Mouse (Mus musculus): ENCODE measurements around the gene Herc3. TPM values are rescaled to one million over a fixed set of nuclear protein-coding genes. Genes with fewer than 3 reads are reported as not detected.
"Not testable (repeated sequence)": the region's sequence is repeated elsewhere in the genome, so short reads cannot be mapped to it uniquely, and the experiment has no call there.

The Herc3 gene
- total RNA-seq (2021): 29.7 and 40.5 TPM in 2 replicates
- long read RNA-seq, partial matches to known transcripts: 2 of 2 reads
- long read RNA-seq, other reads (novel, unspliced or antisense): 0 of 2 reads

GRCm38 (mm10) chr6:58831232-58832009, at the start of gene Herc3:
Gene Herc3, plus strand, starts transcription at chr6:58831465.
- DNase-seq: peak; percentile 91

GRCm38 (mm10) chr6:58801394-58801793, 29.9 kb upstream of the Herc3 start:
- no peak for DNase-seq

GRCm38 (mm10) chr6:58814381-58814780, 16.9 kb upstream of the Herc3 start:
- DNase-seq: no peak

GRCm38 (mm10) chr6:58817037-58817436, 14.2 kb upstream of the Herc3 start:
- not testable (repeated sequence) for DNase-seq

DNA sequence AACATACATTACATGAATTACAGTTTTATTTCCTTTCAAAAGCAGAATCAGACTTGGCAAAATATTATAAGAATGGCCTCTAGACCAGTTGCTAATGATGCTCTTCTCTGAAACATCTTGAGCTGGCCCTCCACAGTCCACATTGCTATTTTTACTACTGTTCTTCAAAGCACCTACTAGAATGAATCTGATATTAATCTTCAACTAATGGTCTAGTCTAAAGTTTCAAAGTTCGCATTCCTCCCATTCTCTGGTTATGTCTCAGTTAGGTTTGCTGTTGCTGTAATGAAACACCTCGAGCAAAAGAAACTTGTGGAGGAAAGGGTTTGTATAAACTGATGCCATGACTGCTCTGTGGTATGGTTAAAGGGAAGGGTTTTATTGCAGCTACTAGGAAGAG, 5.6 kb upstream of the Herc3 start:
- no peak for DNase-seq

DNA sequence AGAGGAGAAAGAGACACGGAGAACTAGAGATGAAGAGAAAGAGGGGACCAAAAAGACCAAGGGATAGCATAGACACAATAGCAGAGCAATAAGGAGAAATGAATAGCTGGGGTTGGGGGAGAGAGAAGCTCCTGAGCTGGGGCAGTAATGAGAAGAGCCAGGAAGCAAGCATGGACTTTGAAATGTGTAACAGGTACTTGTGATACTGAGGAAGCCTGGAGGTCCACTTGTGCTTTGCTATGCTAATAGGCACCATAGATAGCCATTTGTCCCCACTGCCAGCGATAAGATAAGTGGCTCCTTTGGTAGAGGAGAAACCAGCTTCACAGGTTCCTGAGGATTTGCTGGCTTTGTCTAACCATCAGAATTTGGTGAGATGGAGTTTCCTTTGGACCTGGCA, 5.2 kb upstream of the Herc3 start:
- no peak for DNase-seq

DNA sequence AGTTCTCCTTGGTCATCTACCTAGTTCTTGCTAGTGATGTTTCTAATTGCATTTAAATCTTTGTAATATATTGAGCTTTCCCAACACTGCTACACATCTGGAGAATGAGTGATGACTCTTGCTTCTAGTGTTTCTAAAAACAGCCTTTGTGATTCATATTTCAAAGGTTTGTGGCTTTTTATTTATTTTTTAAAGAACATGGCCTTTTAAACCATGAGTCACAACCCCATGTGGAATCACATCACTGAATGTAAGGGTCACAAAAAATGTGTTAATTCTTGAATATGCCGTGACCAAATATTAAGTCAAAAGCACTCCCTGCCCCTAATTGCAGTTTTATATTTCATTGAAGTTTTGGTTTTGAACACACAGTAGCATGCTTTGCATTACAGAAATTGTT, 2.7 kb upstream of the Herc3 start:
- no peak for DNase-seq

- no peak for DNase-seq
These were observed 429 bp upstream of the Herc3 start for GRCm38 (mm10) chr6:58830840-58831231.

GRCm38 (mm10) chr6:58832591-58833018, 1.3 kb downstream of the Herc3 start:
- no peak for DNase-seq

DNA sequence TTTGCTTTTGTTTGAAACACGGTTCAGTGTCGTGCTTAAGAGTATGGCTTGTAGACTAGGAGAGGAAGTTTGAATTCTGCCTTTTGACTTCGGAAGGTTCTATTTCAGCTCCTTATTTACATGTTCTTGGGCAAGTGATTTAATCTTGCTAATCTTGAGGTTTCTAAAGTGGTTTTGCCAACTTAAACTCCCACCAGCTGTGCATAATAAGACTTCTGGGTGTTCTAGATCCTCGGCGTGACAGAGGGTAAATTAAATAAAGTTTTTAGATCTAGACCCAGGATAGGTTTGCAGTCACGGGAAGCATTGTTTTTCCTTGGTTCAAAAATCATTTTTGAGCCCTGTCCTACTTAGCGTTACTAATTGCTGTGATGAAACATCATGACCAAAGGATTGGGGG, 3.2 kb downstream of the Herc3 start:
- DNase-seq: no peak

GRCm38 (mm10) chr6:58835591-58835990, 4.3 kb downstream of the Herc3 start:
- DNase-seq: no peak

GRCm38 (mm10) chr6:58836476-58836875, 5.2 kb downstream of the Herc3 start:
- DNase-seq: no peak

DNA sequence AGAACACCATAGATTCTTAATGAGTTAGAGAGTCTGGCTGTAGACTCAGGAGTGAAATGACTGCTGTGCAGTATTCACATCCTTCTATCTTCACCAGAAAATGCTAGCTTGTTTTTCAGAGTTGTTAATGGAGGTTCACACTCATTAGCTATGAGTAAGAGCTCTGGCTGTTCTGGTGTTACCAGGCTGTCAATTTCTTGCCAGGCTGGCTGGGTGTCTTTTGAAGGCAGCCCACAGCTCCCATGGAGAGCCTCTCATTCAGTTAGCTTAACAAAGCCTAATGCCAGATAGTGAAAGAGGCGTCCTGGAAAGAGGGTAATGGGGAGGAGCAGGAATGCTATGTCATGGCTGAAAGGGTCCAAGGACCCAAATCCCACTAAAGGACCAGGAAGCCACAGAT, 6.7 kb downstream of the Herc3 start:
- no peak for DNase-seq

- no peak for DNase-seq
These were observed 9.9 kb downstream of the Herc3 start for GRCm38 (mm10) chr6:58841208-58841607.

DNA sequence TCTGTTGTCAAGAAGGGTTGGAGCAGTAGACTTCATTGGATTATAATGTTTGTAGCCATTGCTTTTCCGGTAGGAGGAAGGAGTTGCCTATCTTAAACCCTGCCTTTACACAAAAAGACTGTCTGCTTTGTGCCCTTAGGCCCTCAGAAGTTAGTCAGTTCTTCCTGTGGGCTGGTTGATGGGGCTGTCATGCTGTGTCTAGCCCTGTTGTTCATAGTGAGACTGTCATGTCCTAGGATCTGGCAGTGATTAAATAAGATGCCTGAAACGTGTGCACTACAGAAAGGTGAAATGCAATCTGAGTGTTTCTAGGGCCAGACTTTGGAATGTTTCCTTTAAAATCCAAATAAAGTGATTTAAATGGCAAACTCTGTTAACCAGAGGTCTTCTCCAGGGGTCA, 10.9 kb downstream of the Herc3 start:
- DNase-seq: no peak

GRCm38 (mm10) chr6:58843580-58843979, 12.3 kb downstream of the Herc3 start:
- no peak for DNase-seq

DNA sequence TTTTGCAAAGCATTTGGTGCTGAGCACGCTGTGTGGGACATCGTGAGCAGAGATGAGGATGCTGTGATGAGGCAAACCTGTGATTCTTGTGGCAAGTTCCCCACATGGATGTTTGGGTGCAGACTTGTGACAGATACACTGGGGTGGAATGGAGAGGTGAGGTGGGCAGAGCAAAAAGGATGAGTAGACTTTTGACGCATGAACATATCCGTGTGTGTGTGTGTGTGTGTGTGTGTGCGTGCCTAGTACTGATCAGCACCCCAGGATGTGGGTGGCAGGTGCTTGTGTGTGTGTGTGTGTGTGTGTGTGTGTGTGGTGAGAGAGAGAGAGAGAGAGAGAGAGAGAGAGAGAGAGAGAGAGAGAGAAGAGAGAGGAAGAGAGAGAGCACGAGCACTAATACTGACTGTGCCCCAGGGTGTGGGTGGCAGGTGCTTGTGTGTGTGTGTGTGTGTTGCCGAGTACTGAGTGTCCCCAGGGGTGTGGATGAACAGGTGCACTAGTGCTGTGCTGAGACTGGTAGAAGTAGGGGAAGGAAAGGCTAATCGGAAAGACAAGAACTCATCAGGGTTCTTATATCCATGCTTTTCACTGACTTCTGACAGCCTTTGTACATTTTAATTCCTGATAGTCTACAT, 13.0 kb downstream of the Herc3 start:
- no peak for DNase-seq

- DNase-seq: no peak
These were observed 15.8 kb downstream of the Herc3 start for GRCm38 (mm10) chr6:58846850-58847692.

DNA sequence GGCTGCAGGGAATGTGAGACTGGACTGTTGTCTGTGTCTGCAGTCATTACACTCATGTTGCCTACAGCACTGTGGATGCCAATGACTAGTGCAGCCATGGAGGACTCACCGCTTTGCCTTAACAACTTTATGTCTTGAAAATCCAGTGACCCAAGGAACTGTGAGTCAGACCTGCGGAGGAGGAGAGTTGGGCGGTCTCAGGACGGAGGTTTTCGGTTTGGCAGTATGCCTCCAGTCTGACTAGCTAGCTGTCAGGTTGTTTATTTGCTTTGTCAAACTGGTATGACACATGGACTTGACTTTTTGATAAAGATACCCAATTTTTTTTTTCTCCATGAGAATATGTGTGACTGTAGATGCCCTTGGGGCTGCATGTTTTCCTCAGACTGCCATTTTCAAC, 16.6 kb downstream of the Herc3 start:
- peak; percentile 56 for DNase-seq

GRCm38 (mm10) chr6:58849356-58849755, 18.1 kb downstream of the Herc3 start:
- DNase-seq: no peak

DNA sequence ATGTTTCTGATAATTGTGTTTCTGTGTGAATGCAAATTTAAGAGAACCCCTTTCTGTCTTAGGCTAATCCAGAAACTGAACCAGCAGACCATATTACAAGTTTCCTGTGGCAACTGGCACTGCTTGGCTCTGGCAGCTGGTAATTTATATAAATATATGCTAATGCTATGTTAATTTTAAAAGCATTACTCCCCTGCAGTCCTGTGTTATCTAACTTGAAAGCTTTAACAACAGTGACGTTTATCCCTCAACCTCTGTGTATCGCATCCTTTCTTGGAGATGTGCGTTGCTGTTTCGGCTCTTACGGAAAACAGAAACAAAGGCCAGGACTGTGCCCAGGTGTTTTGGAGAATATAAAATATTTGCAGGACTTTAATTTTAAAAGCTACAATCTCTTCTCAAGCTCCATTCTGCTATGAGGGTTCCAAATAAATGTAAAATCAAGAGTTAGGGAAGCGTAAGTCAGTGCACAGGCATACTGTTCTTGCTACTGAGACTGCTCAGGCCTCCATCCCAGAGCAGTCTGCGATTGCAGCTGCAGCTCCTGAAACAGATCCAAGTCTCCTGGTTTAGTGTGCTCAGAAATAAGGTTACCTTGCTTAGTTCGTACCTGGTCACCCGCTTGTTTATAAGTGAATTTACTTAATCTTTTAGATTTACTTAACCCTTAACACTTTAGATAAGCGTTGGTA, 24.6 kb downstream of the Herc3 start:
- DNase-seq: no peak

- no peak for DNase-seq
These were observed 25.2 kb downstream of the Herc3 start for GRCm38 (mm10) chr6:58856494-58856893.
